Mouse (Mus musculus) small intestine, adult 2 months (tissue): Measurements from ENCODE around the gene Stx11. TPM values are rescaled to one million over a fixed set of nuclear protein-coding genes. Genes with fewer than 3 reads are reported as not detected.

Source experiments
- H3K27ac ChIP-seq: fragments of 200-500 bp; 2 replicates; pipeline ENCODE4 v1.5.1; 2012; ENCODE audit warnings: low read depth, low read length, control low read depth, inconsistent platforms; ENCODE audit not compliant: insufficient read depth
- H3K27me3 ChIP-seq: fragments of 200-500 bp; 2 replicates; pipeline ENCODE4 v1.6.1; 2012; ENCODE audit warnings: mild to moderate bottlenecking, moderate library complexity, low read length, inconsistent platforms; ENCODE audit not compliant: control insufficient read depth, insufficient read depth
- H3K36me3 ChIP-seq: fragments of 200-500 bp; 2 replicates; pipeline ENCODE4 v1.6.1; 2012; ENCODE audit warnings: mild to moderate bottlenecking, low read length, control low read depth, inconsistent platforms; ENCODE audit not compliant: control insufficient read depth, insufficient read depth
- H3K4me1 ChIP-seq: fragments of 200-500 bp; 2 replicates; pipeline ENCODE4 v1.6.1; 2012; ENCODE audit warnings: low read length, inconsistent platforms, mixed read lengths; ENCODE audit not compliant: control insufficient read depth, insufficient read depth, insufficient read length
- H3K4me3 ChIP-seq: fragments of 200-500 bp; 2 replicates; pipeline ENCODE4 v1.5.1; 2012; ENCODE audit warnings: low read depth, mild to moderate bottlenecking, control low read depth, inconsistent platforms, low read length, moderate library complexity
- CTCF ChIP-seq: fragments of 200-500 bp; IDR thresholded peaks from 2 replicates; pipeline ENCODE4 v1.5.1; 2012; ENCODE audit warnings: low read depth, mild to moderate bottlenecking, control low read depth, inconsistent platforms, low read length, moderate library complexity, mixed read lengths; ENCODE audit not compliant: insufficient replicate concordance, insufficient read length; ENCODE audit errors: extremely low read depth
- POLR2A ChIP-seq: fragments of 200-500 bp; IDR thresholded peaks from 2 replicates; pipeline ENCODE4 v1.6.1; 2012; ENCODE audit warnings: low read depth, mild to moderate bottlenecking, control low read depth, inconsistent platforms, low read length, moderate library complexity
- WGBS: fragments of 180-500 bp; shearing (Covaris S2); methylation state at CpG from one replicate; pipeline ENCODE4 v1.1.7; 2018; 5-methylcytosine and 5-hydroxymethylcytosine counted together
- polyA plus RNA-seq: library from polyadenylated mRNA; depleted of rRNA; stranded (reverse); fragments of >200 nt; gene quantifications from 2 replicates; pipeline ENCODE4 v1.2.3, GENCODE M21; 2012

Stx11 gene
- polyA plus RNA-seq, 1 experiment: 3.3 TPM

GRCm38 (mm10) chr10:12914203-12914602 lies 49.9 kb downstream of the Stx11 start:
- WGBS: 98% methylated on average over 1 of the region's 1 CpGs
- Histone ChIP-seq H3K27me3 (no peaks in the 10 kb centered on the region), H3K4me3 (no peak overlapping the region), H3K36me3 (no peaks in the 10 kb centered on the region), H3K27ac (no peak overlapping the region), H3K4me1 (peaks cover 2% of the 10 kb centered on the region; the same call in 1 of the 2 replicates)
- TF ChIP-seq POLR2A (no peak), CTCF (no peak)

GRCm38 (mm10) chr10:12911981-12912530 lies 52.0 kb downstream of the Stx11 start:
- Histone ChIP-seq H3K4me3 (peak overlapping the region; percentile 29), H3K27ac (peak overlapping the region; percentile 2; the same call in 1 of the 2 replicates)
- WGBS: 65% methylated on average over 11 of the region's 11 CpGs

GRCm38 (mm10) chr10:12911451-12911850 lies 52.6 kb downstream of the Stx11 start:
- Histone ChIP-seq H3K4me1 (no peaks in the 10 kb centered on the region), H3K27ac (peak overlapping the region; percentile 2; the same call in 1 of the 2 replicates), H3K4me3 (no peak overlapping the region), H3K36me3 (no peaks in the 10 kb centered on the region), H3K27me3 (no peaks in the 10 kb centered on the region)
- WGBS: 86% methylated on average over 13 of the region's 13 CpGs
- TF ChIP-seq CTCF (no peak), POLR2A (no peak)

More at GRCm38 (mm10) chr10:12911981-12912530, 52.0 kb downstream of the Stx11 start:
- no peaks in the 10 kb centered on the region for H3K4me1 ChIP-seq
- H3K27me3 ChIP-seq: no peaks in the 10 kb centered on the region
- no peak for TF ChIP-seq POLR2A
- TF ChIP-seq CTCF: no peak
- H3K36me3 ChIP-seq: no peaks in the 10 kb centered on the region

- H3K4me1 ChIP-seq: no peaks in the 10 kb centered on the region
- TF ChIP-seq CTCF (no peak), POLR2A (no peak)
- no peak overlapping the region for H3K27ac ChIP-seq
- WGBS: 82% methylated on average over 2 of the region's 2 CpGs
- no peaks in the 10 kb centered on the region for H3K36me3 ChIP-seq
- H3K27me3 ChIP-seq: no peaks in the 10 kb centered on the region
- H3K4me3 ChIP-seq: no peak overlapping the region
These were observed 54.2 kb downstream of the Stx11 start for GRCm38 (mm10) chr10:12909891-12910290.

- 0 out of 2 replicates have a peak, but pooled peaks cover under 1% of the 10 kb centered on the region for H3K4me1 ChIP-seq
- H3K36me3 ChIP-seq: no peaks in the 10 kb centered on the region
- H3K27me3 ChIP-seq: no peaks in the 10 kb centered on the region
- TF ChIP-seq CTCF: no peak
- TF ChIP-seq POLR2A: no peak
- WGBS: 80% methylated on average over 1 of the region's 1 CpGs
- H3K4me3 ChIP-seq: no peak overlapping the region
- no peak overlapping the region for H3K27ac ChIP-seq
These were observed 54.9 kb downstream of the Stx11 start for GRCm38 (mm10) chr10:12909179-12909578.

GRCm38 (mm10) chr10:12904140-12904528 lies 60.0 kb downstream of the Stx11 start:
- Histone ChIP-seq H3K4me3 (no peak overlapping the region), H3K4me1 (peaks cover 14% of the 10 kb centered on the region; the same call in 1 of the 2 replicates), H3K27me3 (no peaks in the 10 kb centered on the region), H3K36me3 (no peaks in the 10 kb centered on the region), H3K27ac (no peak overlapping the region)
- WGBS: 62% methylated on average over 5 of the region's 5 CpGs
- TF ChIP-seq CTCF (no peak), POLR2A (no peak)

GRCm38 (mm10) chr10:12903440-12904139 lies 60.5 kb downstream of the Stx11 start:
- peaks cover 14% of the 10 kb centered on the region; the same call in 1 of the 2 replicates for H3K4me1 ChIP-seq

More at GRCm38 (mm10) chr10:12903440-12904139, 60.5 kb downstream of the Stx11 start:
- 59% methylated on average over 5 of the region's 5 CpGs for WGBS
- Histone ChIP-seq H3K36me3 (no peaks in the 10 kb centered on the region), H3K27me3 (no peaks in the 10 kb centered on the region), H3K4me3 (no peak overlapping the region), H3K27ac (no peak overlapping the region)
- TF ChIP-seq CTCF (no peak), POLR2A (no peak)
